Mouse (Mus musculus) neural tube, embryonic 11.5 days (tissue): Measurements from ENCODE around the gene Slc11a1. TPM values are rescaled to one million over a fixed set of nuclear protein-coding genes. Genes with fewer than 3 reads are reported as not detected.
"Not testable (repeated sequence)": the region's sequence is repeated elsewhere in the genome, so short reads cannot be mapped to it uniquely, and the experiment has no call there.

ENCODE experiments used
- ATAC-seq: fragments of 200-750 bp; cut with Nextera tagmentation; 2 replicates; pipeline ENCODE4 v1.8.0; 2017; ENCODE audit warnings: moderate number of reproducible peaks, mild to moderate bottlenecking, moderate TSS enrichment, moderate library complexity; ENCODE audit not compliant: insufficient read depth, low FRiP score, low TSS enrichment
- DNase-seq: peaks from one replicate; pipeline ENCODE4 v3.0.0-alpha.2; 2015; ENCODE audit warnings: low spot score
- H3K27ac ChIP-seq: fragments of 300-500 bp; sonication (generic); 2 replicates; pipeline ENCODE4 v1.5.1; 2014; ENCODE audit warnings: low read depth, mild to moderate bottlenecking, low read length
- H3K27me3 ChIP-seq: fragments of 300-500 bp; sonication (generic); 2 replicates; pipeline ENCODE4 v1.6.1; 2014; ENCODE audit warnings: mild to moderate bottlenecking, low read length, mixed read lengths; ENCODE audit not compliant: control insufficient read depth, insufficient read depth
- H3K36me3 ChIP-seq: fragments of 300-500 bp; sonication (generic); 2 replicates; pipeline ENCODE4 v1.6.1; 2014; ENCODE audit warnings: mild to moderate bottlenecking, low read length, moderate library complexity, mixed read lengths; ENCODE audit not compliant: control insufficient read depth, insufficient read depth
- H3K4me1 ChIP-seq: fragments of 300-500 bp; sonication (generic); 2 replicates; pipeline ENCODE4 v1.6.1; 2014; ENCODE audit warnings: low read length, mixed read lengths; ENCODE audit not compliant: control insufficient read depth, insufficient read depth
- H3K4me2 ChIP-seq: fragments of 300-500 bp; sonication (generic); 2 replicates; pipeline ENCODE4 v1.6.1; 2014; ENCODE audit warnings: low read depth, mild to moderate bottlenecking, moderate library complexity
- H3K4me3 ChIP-seq: fragments of 300-500 bp; sonication (generic); 2 replicates; pipeline ENCODE4 v1.5.1; 2014; ENCODE audit warnings: low read depth, low read length
- H3K9ac ChIP-seq: fragments of 300-500 bp; sonication (generic); 2 replicates; pipeline ENCODE4 v1.6.1; 2014; ENCODE audit warnings: mild to moderate bottlenecking, low read length
- H3K9me3 ChIP-seq: fragments of 300-500 bp; sonication (generic); 2 replicates; pipeline ENCODE4 v1.6.1; 2016; ENCODE audit warnings: low read length; ENCODE audit not compliant: control insufficient read depth
- WGBS: fragments of 180-500 bp; shearing (Covaris S2); extraction: QIAGEN DNeasy Blood & Tissue Kit; methylation state at CpG from one replicate; pipeline ENCODE4 v1.1.7; 2014; 5-methylcytosine and 5-hydroxymethylcytosine counted together
- polyA plus RNA-seq: library from polyadenylated mRNA; unstranded; fragments of >200 nt; fragmentation: Nextera tagmentation; extraction: Ambion mirVana; gene quantifications from 2 replicates; pipeline ENCODE4 v1.2.1, GENCODE M21; 2014

The Slc11a1 gene
- polyA plus RNA-seq, 1 experiment from 2014 or later = 2.3 TPM

GRCm38 (mm10) chr1:74393010-74393409, 18.0 kb downstream of the Slc11a1 start:
- ATAC-seq = no peak
- Histone ChIP-seq H3K27me3 (0 out of 2 replicates have a peak, but pooled peaks cover 4% of the 10 kb centered on the region), H3K9ac (peak overlapping the region; percentile 90; the same call in 1 of the 2 replicates), H3K27ac (no peak overlapping the region), H3K9me3 (no peaks in the 10 kb centered on the region), H3K4me1 (peaks cover 12% of the 10 kb centered on the region), H3K36me3 (peaks cover 7% of the 10 kb centered on the region; the same call in 1 of the 2 replicates), H3K4me2 (peak overlapping the region; percentile 88), H3K4me3 (peak overlapping the region; percentile 91)
- WGBS = 59% methylated on average over 7 of the region's 7 CpGs
- no peak for DNase-seq

DNA sequence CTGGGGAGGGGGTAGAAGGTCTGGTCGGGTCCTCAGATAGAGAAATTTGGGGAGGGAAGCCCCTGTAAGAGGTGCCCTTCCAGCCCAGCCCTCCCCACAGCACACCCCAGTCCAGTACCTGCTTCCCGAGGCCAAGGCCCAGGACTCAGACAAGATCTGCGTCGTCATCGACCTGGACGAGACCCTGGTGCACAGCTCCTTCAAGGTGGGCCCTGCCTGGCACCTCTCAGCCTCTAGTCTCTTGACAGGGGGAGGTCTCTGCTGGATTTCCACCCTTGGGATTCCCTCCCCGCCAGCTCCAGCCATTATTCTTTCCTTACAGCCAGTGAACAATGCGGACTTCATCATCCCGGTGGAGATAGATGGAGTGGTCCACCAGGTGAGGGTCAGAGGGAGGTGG, 18.7 kb downstream of the Slc11a1 start:
- Histone ChIP-seq H3K4me1 (peaks cover 12% of the 10 kb centered on the region), H3K4me3 (no peak overlapping the region), H3K9me3 (no peaks in the 10 kb centered on the region), H3K36me3 (peaks cover 7% of the 10 kb centered on the region; the same call in 1 of the 2 replicates), H3K9ac (no peak overlapping the region), H3K4me2 (no peak overlapping the region), H3K27ac (no peak overlapping the region), H3K27me3 (0 out of 2 replicates have a peak, but pooled peaks cover 4% of the 10 kb centered on the region)
- ATAC-seq (no peak), DNase-seq (no peak)
- 89% methylated on average over 9 of the region's 9 CpGs for WGBS

DNA sequence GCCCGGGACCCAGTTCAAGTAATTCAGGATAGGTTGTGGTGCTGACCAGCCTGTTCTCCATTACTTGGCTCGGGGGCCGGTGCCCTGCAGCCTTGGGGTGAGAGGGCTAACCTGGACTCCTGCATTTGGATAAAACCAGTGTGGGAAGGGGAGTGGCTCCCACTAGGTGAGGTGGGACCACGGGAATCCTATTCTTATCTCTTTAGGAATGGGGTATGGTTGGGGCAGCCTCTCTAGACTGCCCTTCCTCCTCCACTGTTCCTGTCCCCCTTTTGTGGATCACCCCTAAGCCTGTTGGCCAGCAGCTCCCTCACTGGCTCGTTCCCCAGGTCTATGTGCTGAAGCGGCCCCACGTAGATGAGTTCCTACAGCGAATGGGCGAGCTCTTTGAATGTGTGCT, 19.3 kb downstream of the Slc11a1 start:
- Histone ChIP-seq H3K4me3 (no peak overlapping the region), H3K27me3 (0 out of 2 replicates have a peak, but pooled peaks cover 4% of the 10 kb centered on the region), H3K36me3 (peaks cover 7% of the 10 kb centered on the region; the same call in 1 of the 2 replicates), H3K4me1 (peaks cover 12% of the 10 kb centered on the region), H3K9ac (no peak overlapping the region), H3K4me2 (no peak overlapping the region), H3K27ac (no peak overlapping the region), H3K9me3 (no peaks in the 10 kb centered on the region)
- ATAC-seq = no peak
- DNase-seq = no peak
- 93% methylated on average over 9 of the region's 9 CpGs for WGBS

DNA sequence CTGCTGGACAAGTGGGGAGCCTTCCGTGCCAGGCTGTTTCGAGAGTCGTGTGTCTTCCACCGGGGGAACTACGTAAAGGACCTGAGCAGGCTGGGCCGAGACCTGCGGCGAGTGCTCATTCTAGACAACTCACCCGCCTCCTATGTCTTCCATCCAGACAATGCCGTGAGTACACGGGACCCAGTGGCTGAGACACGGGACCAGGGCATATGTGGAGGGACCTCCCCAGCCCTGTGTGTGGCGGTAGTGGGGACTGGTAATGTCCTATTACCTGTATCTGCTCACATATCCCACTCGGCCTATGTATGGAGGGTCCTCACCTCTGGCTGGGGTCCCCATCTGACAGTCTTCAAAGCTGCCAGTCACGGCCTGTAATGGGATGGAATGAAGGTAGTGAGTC, 19.9 kb downstream of the Slc11a1 start:
- DNase-seq (no peak), ATAC-seq (no peak)
- Histone ChIP-seq H3K36me3 (peaks cover 7% of the 10 kb centered on the region; the same call in 1 of the 2 replicates), H3K4me1 (peaks cover 12% of the 10 kb centered on the region), H3K9ac (no peak overlapping the region), H3K27me3 (0 out of 2 replicates have a peak, but pooled peaks cover 4% of the 10 kb centered on the region), H3K4me2 (no peak overlapping the region), H3K4me3 (no peak overlapping the region), H3K27ac (no peak overlapping the region), H3K9me3 (no peaks in the 10 kb centered on the region)
- WGBS = 92% methylated on average over 15 of the region's 15 CpGs

- 0 out of 2 replicates have a peak, but pooled peaks cover 4% of the 10 kb centered on the region for H3K27me3 ChIP-seq
- DNase-seq (no peak), ATAC-seq (no peak)
- H3K4me1 ChIP-seq = peaks cover 10% of the 10 kb centered on the region
- 94% methylated on average over 12 of the region's 13 CpGs for WGBS
- no peak overlapping the region for H3K27ac ChIP-seq
- no peak overlapping the region for H3K4me2 ChIP-seq
- H3K36me3 ChIP-seq = peaks cover 7% of the 10 kb centered on the region; the same call in 1 of the 2 replicates
- no peaks in the 10 kb centered on the region for H3K9me3 ChIP-seq
- no peak overlapping the region for H3K4me3 ChIP-seq
- H3K9ac ChIP-seq = no peak overlapping the region
Measured at GRCm38 (mm10) chr1:74395290-74395689, 20.3 kb downstream of the Slc11a1 start.

DNA sequence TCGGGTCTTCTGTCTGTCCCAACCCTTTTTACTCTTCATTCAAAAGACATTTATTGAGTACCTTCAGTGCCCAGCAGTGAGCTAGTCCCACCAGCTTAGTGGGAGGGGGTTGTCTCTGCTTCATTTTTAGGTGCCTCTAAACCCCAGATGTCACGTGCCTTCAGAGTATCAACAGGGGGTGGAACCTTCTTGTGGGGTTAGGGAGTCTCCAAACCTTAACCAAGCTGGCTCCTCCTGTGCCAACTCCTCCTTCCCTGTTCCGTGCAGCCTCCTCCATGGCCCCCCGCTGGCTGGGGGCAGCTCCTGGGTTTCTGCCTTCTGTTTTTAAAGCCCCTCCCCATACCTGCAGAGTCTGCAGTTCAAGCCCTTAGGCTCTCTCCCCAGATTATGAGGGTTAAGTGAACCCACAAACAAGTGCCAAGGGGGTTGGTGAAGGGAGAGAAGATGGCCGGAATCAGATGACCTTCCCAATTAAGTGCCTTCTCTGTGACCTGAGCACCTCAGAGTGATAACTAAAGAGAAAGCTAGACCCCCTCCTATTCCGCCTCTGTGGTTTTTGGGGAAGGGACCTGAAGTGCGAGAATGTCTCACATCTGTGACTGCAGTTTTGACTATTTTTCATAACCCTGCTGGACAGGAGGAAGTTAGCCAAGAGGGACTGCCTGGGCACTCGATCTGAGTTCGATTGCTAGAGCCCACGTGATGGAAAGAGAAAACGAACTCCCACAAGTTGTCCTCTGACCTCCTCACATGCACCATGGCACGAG, 21.6 kb downstream of the Slc11a1 start:
- H3K27ac ChIP-seq = 0 out of 2 replicates have a peak overlapping the region, but pooled peaks have one; percentile 42
- H3K36me3 ChIP-seq, H3K4me1 ChIP-seq, H3K9ac ChIP-seq, H3K27me3 ChIP-seq, ATAC-seq, DNase-seq, H3K9me3 ChIP-seq: not testable (repeated sequence)
- WGBS = 12% methylated on average over 11 of the region's 12 CpGs
- H3K4me2 ChIP-seq = peak overlapping the region; percentile 70
- peak overlapping the region; percentile 42 for H3K4me3 ChIP-seq

DNA sequence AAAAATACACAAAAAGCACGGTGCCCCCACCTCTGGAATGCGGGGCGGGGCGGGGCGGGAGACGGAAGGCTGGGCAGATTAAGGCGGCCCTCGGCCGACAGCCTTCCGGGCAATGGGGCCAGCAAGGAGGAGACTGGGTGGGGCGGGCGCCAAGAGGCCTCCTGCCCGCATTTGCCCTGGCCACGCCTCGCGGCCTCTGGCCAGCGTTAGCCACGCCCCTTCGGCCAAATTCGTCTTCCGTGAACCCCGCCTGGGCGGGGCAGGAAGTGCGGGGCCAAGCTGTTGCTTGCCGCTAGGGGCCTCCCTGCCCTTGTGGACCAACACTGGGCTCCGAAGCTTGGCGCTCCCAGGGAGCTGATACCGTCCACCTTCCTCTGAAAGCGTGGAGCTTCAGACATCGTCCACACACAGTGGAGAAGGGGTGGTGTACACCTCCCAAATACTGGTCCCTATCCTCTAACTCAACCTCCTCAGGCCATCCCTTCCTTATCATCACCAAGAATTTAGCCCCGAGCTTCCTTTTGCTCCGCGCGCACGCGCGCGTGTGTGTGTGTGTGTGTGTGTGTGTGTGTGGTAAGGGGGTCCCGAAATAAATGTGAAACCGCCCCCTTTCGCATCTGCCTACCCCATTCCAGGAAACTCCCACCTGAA, 22.4 kb downstream of the Slc11a1 start:
- WGBS = under 1% methylated on average over 41 of the region's 41 CpGs
- peak overlapping the region; percentile 70 for H3K4me2 ChIP-seq
- no peaks in the 10 kb centered on the region for H3K27me3 ChIP-seq
- H3K9me3 ChIP-seq = no peaks in the 10 kb centered on the region
- peaks cover 7% of the 10 kb centered on the region; the same call in 1 of the 2 replicates for H3K36me3 ChIP-seq
- DNase-seq = peak; percentile 96
- H3K9ac ChIP-seq = peak overlapping the region; percentile 50
- ATAC-seq = peak; percentile 89
- H3K27ac ChIP-seq = peak overlapping the region; percentile 64
- H3K4me3 ChIP-seq = peak overlapping the region; percentile 42
- H3K4me1 ChIP-seq = peaks cover 7% of the 10 kb centered on the region

DNA sequence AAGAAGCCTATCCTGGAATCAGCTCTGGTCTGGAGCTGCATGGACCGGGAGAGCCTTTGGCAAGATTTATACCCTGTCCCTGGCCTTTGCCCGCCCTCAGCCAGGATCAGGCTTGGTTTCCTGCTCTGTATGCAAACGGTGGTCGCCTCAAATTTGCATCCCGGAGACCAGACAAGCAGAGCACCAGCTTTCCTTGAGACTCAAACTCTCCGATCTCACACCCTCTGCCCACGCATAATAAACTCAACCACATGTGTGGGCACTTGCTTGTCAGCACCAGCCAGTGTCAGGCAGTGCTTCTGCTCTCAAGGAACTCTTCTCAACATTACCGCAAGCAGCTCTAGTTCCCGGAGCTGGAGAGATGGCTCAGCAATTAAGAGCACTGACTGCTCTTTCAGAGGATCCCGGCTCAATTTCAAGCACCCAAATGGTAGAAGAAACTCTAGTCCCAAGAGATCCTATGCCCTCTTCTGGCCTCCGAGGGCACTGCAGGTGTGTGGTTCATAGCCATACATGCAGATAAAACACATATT, 23.0 kb downstream of the Slc11a1 start:
- Histone ChIP-seq H3K27ac (peak overlapping the region; percentile 64), H3K9ac (peak overlapping the region; percentile 50), H3K4me1 (peaks cover under 1% of the 10 kb centered on the region), H3K4me3 (peak overlapping the region; percentile 42), H3K4me2 (peak overlapping the region; percentile 70), H3K9me3 (no peaks in the 10 kb centered on the region), H3K27me3 (no peaks in the 10 kb centered on the region), H3K36me3 (peaks cover 7% of the 10 kb centered on the region; the same call in 1 of the 2 replicates)
- ATAC-seq (peak; percentile 57), DNase-seq (peak; percentile 73)
- 3% methylated on average over 11 of the region's 11 CpGs for WGBS
